Mouse (Mus musculus) brain, embryonic 14.5 days (tissue): ENCODE measurements around the gene Etnk1.

ENCODE experiments used
- CTCF ChIP-seq: fragments of 200-500 bp; IDR thresholded peaks from 2 replicates; pipeline ENCODE4 v1.5.1; 2012; ENCODE audit warnings: inconsistent platforms, mild to moderate bottlenecking, moderate library complexity, borderline replicate concordance; ENCODE audit not compliant: insufficient read depth, insufficient read length; ENCODE audit errors: extremely low read depth
- POLR2A ChIP-seq: fragments of 200-500 bp; IDR thresholded peaks from 2 replicates; pipeline ENCODE4 v1.6.1; 2012; ENCODE audit warnings: mild to moderate bottlenecking, inconsistent platforms, borderline replicate concordance; ENCODE audit not compliant: poor library complexity, insufficient read depth, insufficient read length, severe bottlenecking; ENCODE audit errors: extremely low read depth

GRCm38 (mm10) chr6:143143321-143143720 lies 23.7 kb upstream of the Etnk1 start:
- TF ChIP-seq POLR2A (no peak), CTCF (no peak)
